Mouse (Mus musculus): ENCODE results near the gene Tbc1d8b. TPM values are rescaled to one million over a fixed set of nuclear protein-coding genes. Genes with fewer than 3 reads are reported as not detected.

Tbc1d8b gene
- 2.6 and 2.7 TPM in 2 replicates for polyA plus RNA-seq (2015; fragmentation: Nextera tagmentation; extraction: Ambion mirVana)

GRCm38 (mm10) chrX:139684775-139685695, at the start of gene Tbc1d8b:
Tbc1d8b (plus strand) TSS chrX:139684996.
- no peaks in the 10 kb centered on the region for H3K9me3 ChIP-seq (replicated peaks; ENCODE audit: control insufficient read depth, low read length)
- H3K9ac ChIP-seq (ENCODE audit: low read length), result peak within 1 kb of the TSS; percentile 78
- WGBS, result 12% methylated on average over 43 of the region's 43 CpGs
- H3K4me1 ChIP-seq (ENCODE audit: control insufficient read depth, insufficient read depth, low read length), result 0 out of 2 replicates have a peak, but pooled peaks cover 3% of the 10 kb centered on the region
- H3K36me3 ChIP-seq (ENCODE audit: control insufficient read depth, insufficient read depth), result no peaks in the 10 kb centered on the region
- H3K27me3 ChIP-seq (ENCODE audit: control insufficient read depth, insufficient read depth, low read length), result no peaks in the 10 kb centered on the region
- peak within 1 kb of the TSS; percentile 48 for H3K27ac ChIP-seq (ENCODE audit: low read length)
- ATAC-seq (replicated peaks; ENCODE audit: extremely low read depth, insufficient read depth, low FRiP score), result peak; percentile 98
- H3K4me3 ChIP-seq (ENCODE audit: low read length), result peak within 1 kb of the TSS; percentile 71
- H3K4me2 ChIP-seq (ENCODE audit: low read depth, low read length), result peak within 1 kb of the TSS; percentile 66

GRCm38 (mm10) chrX:139639744-139640143, 45.1 kb upstream of the Tbc1d8b start:
- 32% methylated on average over 2 of the region's 2 CpGs for WGBS
- no peak overlapping the region for H3K4me2 ChIP-seq (ENCODE audit: low read depth, low read length)
- no peaks in the 10 kb centered on the region for H3K9me3 ChIP-seq (replicated peaks; ENCODE audit: control insufficient read depth, low read length)
- no peaks in the 10 kb centered on the region for H3K27me3 ChIP-seq (ENCODE audit: control insufficient read depth, insufficient read depth, low read length)
- no peak for ATAC-seq (replicated peaks; ENCODE audit: extremely low read depth, insufficient read depth, low FRiP score)
- H3K4me3 ChIP-seq (ENCODE audit: low read length), result no peak overlapping the region
- H3K9ac ChIP-seq (ENCODE audit: low read length), result no peak overlapping the region
- H3K27ac ChIP-seq (ENCODE audit: low read length), result no peak overlapping the region
- H3K4me1 ChIP-seq (ENCODE audit: control insufficient read depth, insufficient read depth, low read length), result no peaks in the 10 kb centered on the region
- H3K36me3 ChIP-seq (ENCODE audit: control insufficient read depth, insufficient read depth), result no peaks in the 10 kb centered on the region

- H3K4me1 ChIP-seq (ENCODE audit: control insufficient read depth, insufficient read depth, low read length), result no peaks in the 10 kb centered on the region
- H3K9me3 ChIP-seq (replicated peaks; ENCODE audit: control insufficient read depth, low read length), result no peaks in the 10 kb centered on the region
- no peaks in the 10 kb centered on the region for H3K27me3 ChIP-seq (ENCODE audit: control insufficient read depth, insufficient read depth, low read length)
- H3K27ac ChIP-seq (ENCODE audit: low read length), result no peak overlapping the region
- no peak for ATAC-seq (replicated peaks; ENCODE audit: extremely low read depth, insufficient read depth, low FRiP score)
- H3K4me3 ChIP-seq (ENCODE audit: low read length), result no peak overlapping the region
- no peak overlapping the region for H3K9ac ChIP-seq (ENCODE audit: low read length)
- H3K36me3 ChIP-seq (ENCODE audit: control insufficient read depth, insufficient read depth), result no peaks in the 10 kb centered on the region
- no peak overlapping the region for H3K4me2 ChIP-seq (ENCODE audit: low read depth, low read length)
These were observed 44.4 kb upstream of the Tbc1d8b start for GRCm38 (mm10) chrX:139640418-139640817.

GRCm38 (mm10) chrX:139652226-139652625, 32.6 kb upstream of the Tbc1d8b start:
- Histone ChIP-seq H3K4me1 (ENCODE audit: control insufficient read depth, insufficient read depth, low read length) (peaks cover 2% of the 10 kb centered on the region; the same call in 1 of the 2 replicates), H3K9ac (ENCODE audit: low read length) (no peak overlapping the region), H3K4me2 (ENCODE audit: low read depth, low read length) (no peak overlapping the region), H3K27ac (ENCODE audit: low read length) (no peak overlapping the region), H3K9me3 (replicated peaks; ENCODE audit: control insufficient read depth, low read length) (no peaks in the 10 kb centered on the region), H3K27me3 (ENCODE audit: control insufficient read depth, insufficient read depth, low read length) (no peaks in the 10 kb centered on the region), H3K36me3 (ENCODE audit: control insufficient read depth, insufficient read depth) (no peaks in the 10 kb centered on the region), H3K4me3 (ENCODE audit: low read length) (no peak overlapping the region)
- ATAC-seq (replicated peaks; ENCODE audit: extremely low read depth, insufficient read depth, low FRiP score), result no peak
- 64% methylated on average over 5 of the region's 5 CpGs for WGBS

GRCm38 (mm10) chrX:139653292-139653691, 31.5 kb upstream of the Tbc1d8b start:
- Histone ChIP-seq H3K9me3 (replicated peaks; ENCODE audit: control insufficient read depth, low read length) (no peaks in the 10 kb centered on the region), H3K9ac (ENCODE audit: low read length) (no peak overlapping the region), H3K27ac (ENCODE audit: low read length) (no peak overlapping the region), H3K4me3 (ENCODE audit: low read length) (no peak overlapping the region), H3K36me3 (ENCODE audit: control insufficient read depth, insufficient read depth) (no peaks in the 10 kb centered on the region), H3K4me1 (ENCODE audit: control insufficient read depth, insufficient read depth, low read length) (peaks cover 2% of the 10 kb centered on the region; the same call in 1 of the 2 replicates), H3K4me2 (ENCODE audit: low read depth, low read length) (no peak overlapping the region), H3K27me3 (ENCODE audit: control insufficient read depth, insufficient read depth, low read length) (no peaks in the 10 kb centered on the region)
- WGBS, result 40% methylated on average over 3 of the region's 3 CpGs
- ATAC-seq (replicated peaks; ENCODE audit: extremely low read depth, insufficient read depth, low FRiP score), result no peak

- Histone ChIP-seq H3K9ac (ENCODE audit: low read length) (no peak overlapping the region), H3K4me2 (ENCODE audit: low read depth, low read length) (no peak overlapping the region), H3K4me1 (ENCODE audit: control insufficient read depth, insufficient read depth, low read length) (peaks cover 2% of the 10 kb centered on the region; the same call in 1 of the 2 replicates), H3K27me3 (ENCODE audit: control insufficient read depth, insufficient read depth, low read length) (no peaks in the 10 kb centered on the region), H3K4me3 (ENCODE audit: low read length) (no peak overlapping the region), H3K9me3 (replicated peaks; ENCODE audit: control insufficient read depth, low read length) (no peaks in the 10 kb centered on the region), H3K27ac (ENCODE audit: low read length) (no peak overlapping the region), H3K36me3 (ENCODE audit: control insufficient read depth, insufficient read depth) (no peaks in the 10 kb centered on the region)
- no peak for ATAC-seq (replicated peaks; ENCODE audit: extremely low read depth, insufficient read depth, low FRiP score)
- WGBS, result 64% methylated on average over 5 of the region's 5 CpGs
These were observed 30.3 kb upstream of the Tbc1d8b start for GRCm38 (mm10) chrX:139654350-139655063.

GRCm38 (mm10) chrX:139662111-139662510, 22.7 kb upstream of the Tbc1d8b start:
- Histone ChIP-seq H3K27me3 (ENCODE audit: control insufficient read depth, insufficient read depth, low read length) (no peaks in the 10 kb centered on the region), H3K36me3 (ENCODE audit: control insufficient read depth, insufficient read depth) (no peaks in the 10 kb centered on the region), H3K27ac (ENCODE audit: low read length) (no peak overlapping the region), H3K4me1 (ENCODE audit: control insufficient read depth, insufficient read depth, low read length) (no peaks in the 10 kb centered on the region), H3K4me2 (ENCODE audit: low read depth, low read length) (no peak overlapping the region), H3K4me3 (ENCODE audit: low read length) (no peak overlapping the region), H3K9me3 (replicated peaks; ENCODE audit: control insufficient read depth, low read length) (no peaks in the 10 kb centered on the region), H3K9ac (ENCODE audit: low read length) (no peak overlapping the region)
- ATAC-seq (replicated peaks; ENCODE audit: extremely low read depth, insufficient read depth, low FRiP score), result no peak
- 47% methylated on average over 1 of the region's 1 CpGs for WGBS

- ATAC-seq (replicated peaks; ENCODE audit: extremely low read depth, insufficient read depth, low FRiP score), result no peak
- Histone ChIP-seq H3K36me3 (ENCODE audit: control insufficient read depth, insufficient read depth) (no peaks in the 10 kb centered on the region), H3K4me2 (ENCODE audit: low read depth, low read length) (no peak overlapping the region), H3K27me3 (ENCODE audit: control insufficient read depth, insufficient read depth, low read length) (no peaks in the 10 kb centered on the region), H3K4me1 (ENCODE audit: control insufficient read depth, insufficient read depth, low read length) (no peaks in the 10 kb centered on the region), H3K9me3 (replicated peaks; ENCODE audit: control insufficient read depth, low read length) (no peaks in the 10 kb centered on the region), H3K9ac (ENCODE audit: low read length) (no peak overlapping the region), H3K4me3 (ENCODE audit: low read length) (no peak overlapping the region), H3K27ac (ENCODE audit: low read length) (no peak overlapping the region)
- WGBS, result 70% methylated on average over 2 of the region's 2 CpGs
These were observed 19.0 kb upstream of the Tbc1d8b start for GRCm38 (mm10) chrX:139665829-139666228.

- Histone ChIP-seq H3K27me3 (ENCODE audit: control insufficient read depth, insufficient read depth, low read length) (no peaks in the 10 kb centered on the region), H3K4me3 (ENCODE audit: low read length) (peak overlapping the region; percentile 71), H3K36me3 (ENCODE audit: control insufficient read depth, insufficient read depth) (no peaks in the 10 kb centered on the region), H3K9me3 (replicated peaks; ENCODE audit: control insufficient read depth, low read length) (no peaks in the 10 kb centered on the region), H3K27ac (ENCODE audit: low read length) (no peak overlapping the region), H3K4me1 (ENCODE audit: control insufficient read depth, insufficient read depth, low read length) (0 out of 2 replicates have a peak, but pooled peaks cover 3% of the 10 kb centered on the region), H3K9ac (ENCODE audit: low read length) (peak overlapping the region; percentile 60), H3K4me2 (ENCODE audit: low read depth, low read length) (peak overlapping the region; percentile 66)
- WGBS, result 20% methylated on average over 8 of the region's 8 CpGs
- ATAC-seq (replicated peaks; ENCODE audit: extremely low read depth, insufficient read depth, low FRiP score), result no peak
These were observed 404 bp upstream of the Tbc1d8b start for GRCm38 (mm10) chrX:139684410-139684774.

Measured in heart, embryonic 16.5 days (tissue).